Mouse (Mus musculus) ES-Bruce4 (cell line): ENCODE measurements around the gene Ogdh. TPM values are rescaled to one million over a fixed set of nuclear protein-coding genes. Genes with fewer than 3 reads are reported as not detected.
A peak's percentile ranks its signal among the peaks of the same experiment; 100 is the strongest.

Experiments used
- H3K27ac ChIP-seq: 2 replicates; pipeline ENCODE4 v1.5.1; 2012; ENCODE audit warnings: low read length, inconsistent platforms; ENCODE audit not compliant: insufficient read depth
- H3K27me3 ChIP-seq: 2 replicates; pipeline ENCODE4 v1.6.1; 2012; ENCODE audit warnings: mild to moderate bottlenecking, low read length, inconsistent platforms; ENCODE audit not compliant: control insufficient read depth, poor library complexity, insufficient read depth, severe bottlenecking
- H3K36me3 ChIP-seq: 2 replicates; pipeline ENCODE4 v1.6.1; 2012; ENCODE audit warnings: inconsistent platforms, mild to moderate bottlenecking, low read length, moderate library complexity; ENCODE audit not compliant: control insufficient read depth, poor library complexity, insufficient read depth, severe bottlenecking
- H3K4me1 ChIP-seq: one replicate; pipeline ENCODE4 v1.8.1; 2011; ENCODE audit warnings: low read length; ENCODE audit not compliant: control insufficient read depth, insufficient read depth
- H3K4me3 ChIP-seq: 2 replicates; pipeline ENCODE4 v1.5.1; 2011; ENCODE audit warnings: low read depth, mild to moderate bottlenecking, low read length
- H3K9ac ChIP-seq: 2 replicates; pipeline ENCODE4 v1.6.1; 2012; ENCODE audit warnings: low read depth, mild to moderate bottlenecking, inconsistent platforms; ENCODE audit not compliant: poor library complexity, severe bottlenecking
- H3K9me3 ChIP-seq: replicated peaks from 2 replicates; pipeline ENCODE4 v1.6.1; 2012; ENCODE audit warnings: mild to moderate bottlenecking, low read length, inconsistent platforms; ENCODE audit not compliant: control insufficient read depth, poor library complexity, insufficient read depth, severe bottlenecking
- CTCF ChIP-seq: IDR thresholded peaks from one replicate; pipeline ENCODE4 v1.8.1; 2011; ENCODE audit warnings: low read depth, low read length
- EP300 ChIP-seq: IDR thresholded peaks from 2 replicates; pipeline ENCODE4 v1.6.1; 2011; ENCODE audit warnings: low read depth, low read length; ENCODE audit not compliant: insufficient read depth
- POLR2A ChIP-seq: IDR thresholded peaks from one replicate; pipeline ENCODE4 v1.8.1; 2011; ENCODE audit warnings: low read length; ENCODE audit not compliant: insufficient read depth
- polyA plus RNA-seq: library from polyadenylated mRNA; stranded (reverse); fragments of >200 nt; gene quantifications from 2 replicates; pipeline ENCODE4 v1.2.4, GENCODE M21; 2011; ENCODE audit warnings: low read depth; ENCODE audit not compliant: missing spikeins, insufficient read depth, insufficient read length

Ogdh gene
- polyA plus RNA-seq, 1 experiment: 77.6 TPM

- H3K9ac ChIP-seq: peak overlapping the region; percentile 96; the same call in 1 of the 2 replicates
- H3K27ac ChIP-seq: no peak overlapping the region
- H3K27me3 ChIP-seq: no peaks in the 10 kb centered on the region
- no peaks in the 10 kb centered on the region for H3K4me1 ChIP-seq
- H3K36me3 ChIP-seq: peaks cover under 1% of the 10 kb centered on the region; the same call in 1 of the 2 replicates
- H3K4me3 ChIP-seq: peak overlapping the region; percentile 99; the same call in 1 of the 2 replicates
- no peak for TF ChIP-seq CTCF
- no peak for TF ChIP-seq POLR2A
- no peak for TF ChIP-seq EP300
- no peaks in the 10 kb centered on the region for H3K9me3 ChIP-seq
Measured at GRCm38 (mm10) chr11:6390376-6391053, 99.1 kb downstream of the Ogdh start.

- Histone ChIP-seq H3K9ac (no peak overlapping the region), H3K4me1 (no peaks in the 10 kb centered on the region), H3K36me3 (peaks cover 12% of the 10 kb centered on the region), H3K4me3 (no peak overlapping the region), H3K27ac (no peak overlapping the region), H3K27me3 (no peaks in the 10 kb centered on the region), H3K9me3 (no peaks in the 10 kb centered on the region)
- TF ChIP-seq CTCF (no peak), POLR2A (no peak), EP300 (no peak)
Measured at GRCm38 (mm10) chr11:6391516-6392276, 100.3 kb downstream of the Ogdh start.

- Histone ChIP-seq H3K9ac (no peak overlapping the region), H3K27ac (no peak overlapping the region), H3K36me3 (peaks cover 18% of the 10 kb centered on the region), H3K27me3 (no peaks in the 10 kb centered on the region), H3K4me3 (no peak overlapping the region), H3K4me1 (no peaks in the 10 kb centered on the region), H3K9me3 (no peaks in the 10 kb centered on the region)
- TF ChIP-seq EP300 (no peak), CTCF (no peak), POLR2A (no peak)
Measured at GRCm38 (mm10) chr11:6392857-6393256, 101.4 kb downstream of the Ogdh start.

GRCm38 (mm10) chr11:6393866-6394265 lies 102.4 kb downstream of the Ogdh start:
- Histone ChIP-seq H3K36me3 (peaks cover 24% of the 10 kb centered on the region), H3K27ac (no peak overlapping the region), H3K9ac (no peak overlapping the region), H3K4me1 (no peaks in the 10 kb centered on the region), H3K9me3 (no peaks in the 10 kb centered on the region), H3K4me3 (no peak overlapping the region), H3K27me3 (no peaks in the 10 kb centered on the region)
- TF ChIP-seq CTCF (no peak), EP300 (no peak), POLR2A (no peak)

GRCm38 (mm10) chr11:6395565-6395964 lies 104.1 kb downstream of the Ogdh start:
- H3K9me3 ChIP-seq: no peaks in the 10 kb centered on the region
- H3K9ac ChIP-seq: no peak overlapping the region
- no peaks in the 10 kb centered on the region for H3K4me1 ChIP-seq
- no peaks in the 10 kb centered on the region for H3K27me3 ChIP-seq
- no peak overlapping the region for H3K4me3 ChIP-seq
- no peak for TF ChIP-seq POLR2A
- no peak overlapping the region for H3K27ac ChIP-seq
- H3K36me3 ChIP-seq: peaks cover 30% of the 10 kb centered on the region

- Histone ChIP-seq H3K9me3 (no peaks in the 10 kb centered on the region), H3K4me1 (no peaks in the 10 kb centered on the region), H3K9ac (no peak overlapping the region), H3K36me3 (peaks cover 48% of the 10 kb centered on the region), H3K4me3 (no peak overlapping the region), H3K27ac (no peak overlapping the region), H3K27me3 (no peaks in the 10 kb centered on the region)
- TF ChIP-seq EP300 (no peak), POLR2A (no peak), CTCF (no peak)
Measured at GRCm38 (mm10) chr11:6398141-6398540, 106.7 kb downstream of the Ogdh start.
